Mouse (Mus musculus): ENCODE results near the gene Musk. TPM values are rescaled to one million over a fixed set of nuclear protein-coding genes. Genes with fewer than 3 reads are reported as not detected.

Gene Musk
- total and polyA plus RNA-seq, 2 experiments from 2014 or later = not detected

DNA sequence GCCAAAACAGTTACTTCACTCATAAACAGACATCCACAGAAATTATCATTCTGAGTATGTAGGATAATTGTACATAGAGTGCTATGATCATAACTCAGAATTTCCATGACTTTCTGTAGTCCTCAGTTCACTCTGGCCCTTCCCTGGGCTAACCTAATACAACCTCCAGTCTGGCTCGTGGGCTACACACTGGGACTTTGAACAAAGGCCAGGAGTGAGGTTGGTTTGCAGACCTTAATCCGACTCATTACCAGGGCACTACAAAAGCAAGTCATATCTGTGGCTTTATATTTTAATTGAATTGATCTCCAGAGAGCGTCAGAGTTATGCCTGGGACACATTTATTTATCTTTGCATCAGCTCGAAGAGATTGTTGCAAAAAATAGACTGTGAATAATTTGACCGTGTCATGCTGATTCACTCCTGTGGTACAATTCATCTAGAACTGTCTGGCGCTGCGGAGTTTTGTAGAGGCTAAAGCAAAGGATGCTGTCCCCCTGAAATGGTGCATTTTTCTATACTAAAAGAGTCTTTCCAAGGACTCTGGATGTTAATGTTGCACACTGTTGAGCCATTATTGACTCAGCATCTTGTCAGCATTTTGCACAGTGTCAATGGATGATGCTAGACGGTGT, 10.4 kb upstream of the Musk start:
- no peak overlapping the region for H3K9ac ChIP-seq (replicated peaks; ENCODE audit: low read depth, low read length)
- no peak for TF ChIP-seq EP300 (IDR thresholded peaks at IDR 0.05; ENCODE audit: low read depth)
- no peak for TF ChIP-seq CTCF (IDR thresholded peaks at IDR 0.05; ENCODE audit: low read depth)
- H3K27me3 ChIP-seq (ENCODE audit: control insufficient read depth, insufficient read depth, low read length) = no peaks in the 10 kb centered on the region
- DNase-seq (ENCODE audit: low spot score) (no peak), ATAC-seq (ENCODE audit: insufficient read depth, low read depth) (no peak)
- H3K36me3 ChIP-seq (replicated peaks; ENCODE audit: control insufficient read depth, insufficient read depth, low read length) = no peaks in the 10 kb centered on the region
- H3K27ac ChIP-seq (ENCODE audit: low read depth) = no peak overlapping the region
- 71% methylated on average over 8 of the region's 8 CpGs for WGBS
- H3K4me1 ChIP-seq (ENCODE audit: control insufficient read depth, insufficient read depth) = no peaks in the 10 kb centered on the region
- H3K4me3 ChIP-seq (ENCODE audit: low read depth, low read length) = no peak overlapping the region
- no peak overlapping the region for H3K4me2 ChIP-seq (ENCODE audit: low read depth, low read length)
- no peaks in the 10 kb centered on the region for H3K9me3 ChIP-seq (replicated peaks; ENCODE audit: control insufficient read depth, low read length)

DNA sequence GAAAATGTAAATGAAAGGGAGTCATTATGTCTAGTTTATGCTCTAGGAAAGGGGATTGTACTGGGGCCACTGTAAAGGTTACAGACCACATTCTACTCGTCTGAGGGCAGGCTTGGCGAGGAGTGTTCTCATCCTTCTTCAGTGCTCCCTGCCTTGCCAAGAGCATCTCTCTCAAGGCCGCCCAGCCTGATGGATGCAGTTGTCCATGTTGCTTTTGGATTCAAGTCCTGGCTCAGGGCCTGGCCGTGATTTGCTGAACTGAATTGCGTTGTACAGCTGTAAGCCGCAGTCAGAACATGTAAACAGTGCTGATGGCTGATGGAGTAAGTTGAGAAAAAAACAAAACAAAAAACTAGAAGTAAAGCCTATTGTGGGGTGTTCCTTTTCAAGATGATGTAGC, 7.4 kb upstream of the Musk start:
- H3K27ac ChIP-seq (ENCODE audit: low read depth) = no peak overlapping the region
- WGBS = 67% methylated on average over 6 of the region's 6 CpGs
- no peak overlapping the region for H3K4me3 ChIP-seq (ENCODE audit: low read depth, low read length)
- TF ChIP-seq CTCF (IDR thresholded peaks at IDR 0.05; ENCODE audit: low read depth) = no peak
- DNase-seq (ENCODE audit: low spot score) = no peak
- H3K36me3 ChIP-seq (replicated peaks; ENCODE audit: control insufficient read depth, insufficient read depth, low read length) = no peaks in the 10 kb centered on the region
- ATAC-seq (ENCODE audit: insufficient read depth, low read depth) = no peak
- H3K9me3 ChIP-seq (replicated peaks; ENCODE audit: control insufficient read depth, low read length) = no peaks in the 10 kb centered on the region
- no peaks in the 10 kb centered on the region for H3K4me1 ChIP-seq (ENCODE audit: control insufficient read depth, insufficient read depth)
- no peak overlapping the region for H3K9ac ChIP-seq (replicated peaks; ENCODE audit: low read depth, low read length)
- no peak overlapping the region for H3K4me2 ChIP-seq (ENCODE audit: low read depth, low read length)
- no peaks in the 10 kb centered on the region for H3K27me3 ChIP-seq (ENCODE audit: control insufficient read depth, insufficient read depth, low read length)

DNA sequence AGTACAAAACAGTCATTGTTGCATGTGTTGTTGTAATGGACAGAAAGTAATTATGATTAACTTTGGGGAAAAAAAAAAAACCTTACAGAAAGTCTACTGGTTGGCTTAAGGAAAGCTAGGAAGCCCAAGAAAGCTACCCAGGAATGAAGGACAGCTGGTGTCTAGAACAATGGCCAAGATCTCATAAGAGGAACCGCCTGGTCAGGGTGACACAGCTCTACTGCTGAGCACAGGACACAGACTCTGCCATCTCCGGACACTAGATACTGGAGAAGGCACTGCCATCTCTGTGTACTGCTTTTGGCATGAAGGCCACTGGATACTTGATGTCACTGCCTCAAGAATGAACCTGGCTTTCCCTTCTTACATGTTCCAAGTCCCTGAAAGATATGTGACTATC, 5.6 kb upstream of the Musk start:
- H3K4me3 ChIP-seq (ENCODE audit: low read depth, low read length) = no peak overlapping the region
- WGBS = 72% methylated on average over 2 of the region's 2 CpGs
- DNase-seq (ENCODE audit: low spot score) (no peak), ATAC-seq (ENCODE audit: insufficient read depth, low read depth) (no peak)
- no peaks in the 10 kb centered on the region for H3K4me1 ChIP-seq (ENCODE audit: control insufficient read depth, insufficient read depth)
- no peaks in the 10 kb centered on the region for H3K9me3 ChIP-seq (replicated peaks; ENCODE audit: control insufficient read depth, low read length)
- no peaks in the 10 kb centered on the region for H3K36me3 ChIP-seq (replicated peaks; ENCODE audit: control insufficient read depth, insufficient read depth, low read length)
- no peak overlapping the region for H3K9ac ChIP-seq (replicated peaks; ENCODE audit: low read depth, low read length)
- no peak overlapping the region for H3K27ac ChIP-seq (ENCODE audit: low read depth)
- TF ChIP-seq CTCF (IDR thresholded peaks at IDR 0.05; ENCODE audit: low read depth) (no peak), EP300 (IDR thresholded peaks at IDR 0.05; ENCODE audit: low read depth) (no peak)
- no peaks in the 10 kb centered on the region for H3K27me3 ChIP-seq (ENCODE audit: control insufficient read depth, insufficient read depth, low read length)
- no peak overlapping the region for H3K4me2 ChIP-seq (ENCODE audit: low read depth, low read length)

DNA sequence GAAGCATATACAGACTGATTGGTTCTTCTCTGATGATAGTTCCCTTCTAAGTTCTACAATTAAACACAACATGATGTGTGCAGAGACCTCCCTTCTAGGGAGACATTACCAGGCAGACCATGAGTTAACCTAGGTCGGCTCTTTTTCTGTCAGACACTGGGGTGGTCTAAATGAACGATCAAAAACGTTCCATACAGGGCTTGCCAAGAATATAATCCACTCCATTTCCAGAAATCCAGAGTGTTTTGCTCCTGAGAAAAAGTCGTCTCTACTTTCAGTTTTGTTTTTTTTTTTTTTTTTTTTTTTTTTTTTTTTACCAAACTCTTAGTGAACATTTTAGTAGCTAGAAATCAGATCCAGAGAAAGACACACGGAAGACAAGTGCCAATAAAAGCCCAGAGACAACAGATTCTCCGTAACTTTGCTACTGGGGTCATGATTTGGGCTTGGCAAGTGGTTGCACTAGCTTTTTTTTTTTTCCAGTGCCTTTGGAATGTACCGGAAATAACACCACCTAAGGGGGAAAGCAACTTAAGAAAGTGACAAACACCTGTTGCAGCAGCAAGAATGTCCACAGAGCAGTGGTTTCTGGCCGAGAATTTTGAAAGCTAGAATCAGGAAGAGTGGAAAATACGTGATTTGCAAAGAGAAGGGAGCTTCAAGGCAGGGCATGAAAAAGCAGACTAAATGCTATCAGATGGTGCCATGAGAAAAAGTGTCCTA, 769 bp downstream of the Musk start:
- Histone ChIP-seq H3K4me1 (ENCODE audit: control insufficient read depth, insufficient read depth) (no peaks in the 10 kb centered on the region), H3K36me3 (replicated peaks; ENCODE audit: control insufficient read depth, insufficient read depth, low read length) (no peaks in the 10 kb centered on the region), H3K9me3 (replicated peaks; ENCODE audit: control insufficient read depth, low read length) (no peaks in the 10 kb centered on the region), H3K9ac (replicated peaks; ENCODE audit: low read depth, low read length) (no peak overlapping the region), H3K4me2 (ENCODE audit: low read depth, low read length) (peak overlapping the region; percentile 42), H3K27me3 (ENCODE audit: control insufficient read depth, insufficient read depth, low read length) (no peaks in the 10 kb centered on the region), H3K27ac (ENCODE audit: low read depth) (no peak overlapping the region), H3K4me3 (ENCODE audit: low read depth, low read length) (peak overlapping the region; percentile 5; the same call in 1 of the 2 replicates)
- DNase-seq (ENCODE audit: low spot score) = no peak
- WGBS = 46% methylated on average over 9 of the region's 9 CpGs
- no peak for ATAC-seq (ENCODE audit: insufficient read depth, low read depth)
- TF ChIP-seq EP300 (IDR thresholded peaks at IDR 0.05; ENCODE audit: low read depth) (no peak), CTCF (IDR thresholded peaks at IDR 0.05; ENCODE audit: low read depth) (no peak)

DNA sequence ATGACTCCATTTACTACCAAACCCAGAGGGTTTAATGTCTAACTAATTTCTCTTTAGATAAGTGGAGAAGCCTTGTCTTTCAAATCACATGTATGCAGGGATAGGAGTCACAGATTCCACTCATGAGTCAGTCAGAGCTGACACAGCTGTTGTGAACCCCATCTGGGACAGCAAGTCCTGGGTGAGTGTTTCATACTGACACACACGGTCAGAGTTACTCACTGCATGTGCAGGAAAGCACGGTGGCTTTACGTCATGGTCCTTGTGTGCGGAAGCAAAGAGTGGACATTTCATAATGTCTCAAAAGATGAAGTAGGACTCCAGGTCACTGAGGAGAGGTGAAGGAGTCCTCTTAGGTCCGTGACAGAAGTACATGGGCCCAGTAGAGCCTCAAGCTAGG, 3.0 kb downstream of the Musk start:
- no peaks in the 10 kb centered on the region for H3K9me3 ChIP-seq (replicated peaks; ENCODE audit: control insufficient read depth, low read length)
- no peak for DNase-seq (ENCODE audit: low spot score)
- H3K27ac ChIP-seq (ENCODE audit: low read depth) = no peak overlapping the region
- no peak overlapping the region for H3K4me3 ChIP-seq (ENCODE audit: low read depth, low read length)
- no peaks in the 10 kb centered on the region for H3K4me1 ChIP-seq (ENCODE audit: control insufficient read depth, insufficient read depth)
- no peak for TF ChIP-seq EP300 (IDR thresholded peaks at IDR 0.05; ENCODE audit: low read depth)
- no peak for TF ChIP-seq CTCF (IDR thresholded peaks at IDR 0.05; ENCODE audit: low read depth)
- H3K9ac ChIP-seq (replicated peaks; ENCODE audit: low read depth, low read length) = no peak overlapping the region
- H3K27me3 ChIP-seq (ENCODE audit: control insufficient read depth, insufficient read depth, low read length) = no peaks in the 10 kb centered on the region
- no peaks in the 10 kb centered on the region for H3K36me3 ChIP-seq (replicated peaks; ENCODE audit: control insufficient read depth, insufficient read depth, low read length)
- no peak overlapping the region for H3K4me2 ChIP-seq (ENCODE audit: low read depth, low read length)
- peak; percentile 62 for ATAC-seq (ENCODE audit: insufficient read depth, low read depth)
- WGBS = 66% methylated on average over 5 of the region's 5 CpGs
